Mouse (Mus musculus) left cerebral cortex, adult 9 months (tissue): ENCODE results near the gene Washc2.
"Not testable (repeated sequence)": the region's sequence is repeated elsewhere in the genome, so short reads cannot be mapped to it uniquely, and the experiment has no call there.

Experiments
- DNase-seq, 2 experiments: peaks; one replicate each; pipeline ENCODE4 v3.0.0; 2022; ENCODE audit warnings: low spot score in 2 of 2

The Washc2 gene

GRCm38 (mm10) chr6:116207729-116208534, at the start of gene Washc2:
Gene Washc2, plus strand, starts transcription at chr6:116208038.
- DNase-seq: peak; percentile 91 to 98

- DNase-seq: no peak
Observed at GRCm38 (mm10) chr6:116166383-116166782, 41.5 kb upstream of the Washc2 start.

- not testable (repeated sequence) for DNase-seq
Observed at GRCm38 (mm10) chr6:116173511-116174099, 34.2 kb upstream of the Washc2 start.

- DNase-seq: no peak
Observed at GRCm38 (mm10) chr6:116178376-116178775, 29.5 kb upstream of the Washc2 start.

- DNase-seq: no peak
Observed at GRCm38 (mm10) chr6:116180731-116181130, 27.1 kb upstream of the Washc2 start.

- DNase-seq: no peak
Observed at GRCm38 (mm10) chr6:116183509-116183908, 24.3 kb upstream of the Washc2 start.

GRCm38 (mm10) chr6:116186485-116186884, 21.4 kb upstream of the Washc2 start:
- DNase-seq: no peak

GRCm38 (mm10) chr6:116189417-116189816, 18.4 kb upstream of the Washc2 start:
- no peak for DNase-seq

- DNase-seq: no peak
Observed at GRCm38 (mm10) chr6:116192809-116193311, 15.0 kb upstream of the Washc2 start.

- DNase-seq: peak; percentile 95 to 98
Observed at GRCm38 (mm10) chr6:116193394-116194393, 14.1 kb upstream of the Washc2 start, which contains the start of gene Tmcc1. Gene Tmcc1, minus strand, starts transcription at chr6:116193486.

GRCm38 (mm10) chr6:116195811-116196210, 12.0 kb upstream of the Washc2 start:
- no peak for DNase-seq

GRCm38 (mm10) chr6:116198173-116198572, 9.7 kb upstream of the Washc2 start:
- DNase-seq: peak in 1 of 2 experiments; percentile 25

GRCm38 (mm10) chr6:116199682-116200081, 8.2 kb upstream of the Washc2 start:
- DNase-seq: no peak

- peak in 1 of 2 experiments; percentile 15 for DNase-seq
Observed at GRCm38 (mm10) chr6:116227767-116228166, 19.9 kb downstream of the Washc2 start.

- peak in 1 of 2 experiments; percentile 75 for DNase-seq
Observed at GRCm38 (mm10) chr6:116228785-116229525, 21.1 kb downstream of the Washc2 start.

- not testable (repeated sequence) for DNase-seq
Observed at GRCm38 (mm10) chr6:116234821-116235220, 27.0 kb downstream of the Washc2 start.

GRCm38 (mm10) chr6:116235336-116235735, 27.5 kb downstream of the Washc2 start:
- no peak for DNase-seq

GRCm38 (mm10) chr6:116238083-116238482, 30.2 kb downstream of the Washc2 start:
- peak in 1 of 2 experiments; percentile 13 for DNase-seq

GRCm38 (mm10) chr6:116240371-116240770, 32.5 kb downstream of the Washc2 start:
- DNase-seq: no peak

GRCm38 (mm10) chr6:116259649-116260048, 51.8 kb downstream of the Washc2 start:
- no peak for DNase-seq

- no peak for DNase-seq
Observed at GRCm38 (mm10) chr6:116260481-116260880, 52.6 kb downstream of the Washc2 start.
